Mouse (Mus musculus): ENCODE measurements around the gene Six1.

DNA sequence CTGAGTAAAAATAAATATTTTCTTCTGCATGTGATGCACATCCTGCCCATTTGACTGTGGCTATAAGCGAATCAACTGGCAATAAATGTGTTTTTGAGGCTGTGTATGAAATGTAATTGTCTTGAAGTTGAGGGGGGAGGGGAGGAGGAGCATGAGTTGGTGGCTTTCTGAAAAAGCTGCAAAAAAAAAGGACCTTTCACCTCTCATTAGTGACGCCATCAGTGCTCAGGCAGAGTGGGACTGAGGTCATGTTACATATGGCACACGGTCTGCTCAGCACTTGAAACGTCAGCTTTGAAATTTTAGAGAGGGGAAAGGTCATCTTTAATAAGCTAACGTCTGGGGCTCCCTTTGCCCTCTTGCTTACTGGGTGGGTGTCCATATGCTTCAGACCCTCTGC lies 1.8 kb upstream of the Six1 start:
- TF ChIP-seq POLR2A (IDR thresholded peaks at IDR 0.05; ENCODE audit: borderline replicate concordance, insufficient read depth, low read length), result no peak
- no peak for TF ChIP-seq CTCF (IDR thresholded peaks at IDR 0.05; ENCODE audit: borderline replicate concordance, insufficient read depth, low read depth, low read length)

All from cerebellum, adult 2 months (tissue).